Mouse (Mus musculus): ENCODE data around the gene Asb18.

DNA sequence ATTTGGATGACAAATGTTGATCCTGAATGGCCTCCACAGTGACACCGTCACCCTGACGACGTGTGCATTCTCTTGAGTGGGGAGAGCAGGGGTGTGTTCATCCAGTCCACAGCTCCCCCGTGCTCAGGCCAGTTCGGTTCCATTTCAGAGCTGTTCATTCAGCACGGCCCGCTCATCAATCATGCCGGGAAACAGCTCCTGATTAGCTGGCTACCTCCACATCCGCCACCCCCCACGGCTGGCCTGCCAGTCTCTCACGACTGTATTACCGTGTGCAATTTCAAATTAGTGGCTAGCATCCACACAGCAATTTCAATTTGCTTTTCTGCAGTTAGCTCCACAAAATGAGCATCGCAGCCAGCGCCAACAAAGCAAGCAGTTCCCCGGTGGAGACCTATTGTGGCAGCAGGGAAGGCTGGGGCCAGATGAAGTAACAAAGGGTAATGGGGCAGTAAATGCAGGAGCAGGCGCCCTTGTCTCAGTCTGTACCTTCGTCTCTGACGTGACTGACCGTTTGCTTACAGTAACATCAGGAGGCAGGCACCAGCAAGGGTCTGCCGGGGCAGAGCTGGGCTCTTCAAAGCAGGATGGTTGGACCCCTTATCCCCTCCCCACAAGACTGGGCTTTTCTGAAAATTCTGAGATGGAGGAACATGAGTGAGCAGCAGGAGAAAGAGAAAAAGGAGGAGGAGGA, 35.7 kb upstream of the Asb18 start:
- no peak for TF ChIP-seq CTCF (IDR thresholded peaks at IDR 0.05; ENCODE audit: extremely low read depth, insufficient read length, insufficient replicate concordance, low read depth, low read length)
- TF ChIP-seq POLR2A (IDR thresholded peaks at IDR 0.05; ENCODE audit: low read depth, low read length): no peak
